Mouse (Mus musculus): ENCODE measurements at regions not wholly inside any gene's neighbourhood (a gene's known extent, or its start where the extent isn't known, plus 50 kb on each side); places are given as distances from the start of the nearest gene placed in this dataset.

DNA sequence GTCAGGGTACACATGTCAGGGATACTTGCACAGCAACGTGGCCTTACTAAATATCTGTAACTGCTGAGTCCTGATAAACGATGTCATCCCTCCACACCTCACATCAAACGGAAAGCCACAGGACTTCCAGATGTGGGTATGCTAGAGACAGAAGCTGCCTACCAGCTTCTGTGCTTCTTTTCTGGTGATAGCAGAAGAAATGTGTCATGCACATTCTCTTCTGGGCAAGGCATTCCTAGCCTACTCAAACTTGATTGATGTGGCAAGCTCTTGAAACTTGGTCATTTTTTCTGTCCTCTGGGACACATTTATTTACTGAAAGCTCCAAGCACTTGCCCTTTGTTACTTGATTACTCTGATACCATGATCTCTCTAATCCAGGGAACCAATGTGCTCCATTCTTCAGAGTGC is 282.8 kb upstream of the Gm9747 start:
- DNase-seq, result no peak

- DNase-seq, result no peak
Measured at GRCm38 (mm10) chr1:81950853-81951252, 282.1 kb upstream of the Gm9747 start.

DNA sequence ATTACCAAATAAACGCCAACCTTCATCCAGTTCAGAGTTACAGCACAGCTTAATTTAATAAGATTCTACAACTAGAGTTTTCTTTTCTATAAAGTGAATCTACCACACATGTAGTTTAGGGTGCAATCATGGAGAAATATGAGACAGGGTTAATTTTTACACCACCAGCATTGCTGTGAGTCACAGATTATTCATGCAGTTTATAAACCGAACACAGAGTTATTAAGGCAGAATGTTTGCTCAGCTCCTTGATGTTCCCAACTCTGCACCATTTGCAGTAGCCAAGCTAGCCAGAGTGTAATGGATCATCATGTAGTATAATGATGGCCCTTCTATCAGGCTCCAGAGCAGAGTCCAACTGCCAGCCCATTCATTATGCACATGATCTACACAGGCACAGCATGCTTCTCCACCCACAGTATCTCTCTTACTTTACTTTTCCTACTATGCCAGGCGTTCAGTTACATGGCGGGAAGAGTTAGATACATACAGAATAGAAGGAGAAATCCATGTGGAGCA is 281.4 kb upstream of the Gm9747 start:
- DNase-seq, result no peak

GRCm38 (mm10) chr1:81952095-81952494 is 280.8 kb upstream of the Gm9747 start:
- no peak for DNase-seq

DNA sequence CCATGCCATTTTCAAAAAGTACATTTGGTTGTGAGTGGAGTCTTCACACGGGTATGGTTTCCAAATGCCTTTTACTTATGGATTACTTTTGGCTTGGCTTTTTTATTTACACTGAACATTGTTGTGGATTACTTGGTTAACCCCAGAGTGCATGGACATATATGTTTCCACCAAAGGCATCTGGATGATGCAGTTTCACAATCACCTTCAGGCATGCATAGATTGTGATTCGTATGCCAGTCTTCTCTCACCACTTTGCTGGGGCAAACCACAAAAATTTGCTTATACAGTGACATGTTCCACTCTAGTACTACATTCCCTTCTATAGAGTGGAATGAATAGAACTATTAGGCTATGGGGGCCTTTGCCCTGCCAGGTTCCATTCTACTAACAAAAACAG is 278.4 kb upstream of the Gm9747 start:
- no peak for DNase-seq

DNA sequence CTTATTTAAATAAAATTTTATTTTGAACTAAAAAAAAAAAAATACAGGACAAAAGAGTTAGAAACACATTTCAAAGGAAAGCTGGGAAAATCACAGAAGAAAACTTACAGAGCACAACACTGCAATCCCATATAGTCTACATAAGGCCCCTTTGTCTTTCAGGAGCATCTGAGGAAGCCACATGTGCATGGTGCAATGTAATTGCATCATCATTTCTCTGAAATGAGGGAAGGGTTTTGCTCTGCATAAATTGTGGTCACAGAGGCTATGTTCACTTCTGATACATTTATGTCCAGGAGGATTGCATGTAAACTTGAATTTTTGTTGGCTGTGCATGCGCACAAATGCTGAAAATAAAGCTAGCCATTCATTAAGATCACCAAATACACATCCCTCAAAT is 265.9 kb upstream of the Gm9747 start:
- DNase-seq, result no peak

DNA sequence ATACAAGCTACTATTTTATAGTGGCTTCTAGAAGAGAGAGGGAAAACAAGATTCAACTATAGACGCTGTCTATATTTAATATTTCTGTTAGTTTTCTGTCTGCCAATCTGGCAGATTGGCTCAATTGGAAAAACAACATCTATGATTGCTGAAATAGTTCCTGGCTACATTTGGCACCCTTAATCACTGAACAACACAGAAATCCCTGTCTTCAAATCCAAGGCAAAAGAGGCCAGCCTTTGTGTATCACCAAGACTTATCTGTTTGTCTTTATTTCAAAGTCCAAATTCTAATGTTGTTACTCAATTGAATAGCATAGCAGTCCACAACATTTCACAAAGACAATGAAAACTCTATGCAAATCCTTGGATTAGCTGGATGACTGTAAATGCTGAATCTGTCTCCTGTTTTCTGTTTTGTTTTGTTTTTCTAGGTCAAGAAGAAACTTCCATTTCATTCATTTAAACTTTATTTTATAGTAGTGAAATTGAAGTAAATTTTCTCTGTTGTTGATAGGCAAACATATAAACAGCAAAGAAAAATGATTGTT is 265.1 kb upstream of the Gm9747 start:
- no peak for DNase-seq

DNA sequence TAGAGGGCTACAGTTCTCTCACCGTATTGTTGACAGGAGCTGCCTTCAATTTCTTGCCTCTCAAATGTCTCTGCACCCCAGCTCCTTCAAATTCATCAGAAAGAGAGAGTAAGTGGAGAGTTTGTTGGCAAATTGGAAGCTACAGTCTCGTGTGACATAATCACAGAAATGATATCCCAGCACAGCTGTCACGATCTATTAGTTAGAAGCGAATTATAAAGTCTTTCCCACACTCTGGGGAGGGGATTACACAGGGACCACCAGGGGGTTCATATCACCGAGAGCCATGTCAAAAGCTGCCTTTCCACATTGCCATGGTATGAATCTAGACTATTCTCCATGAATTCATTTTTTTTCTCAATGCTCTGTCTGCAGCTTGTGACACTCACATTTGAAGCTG is 260.3 kb upstream of the Gm9747 start:
- DNase-seq, result no peak

- no peak for DNase-seq
Measured at GRCm38 (mm10) chr1:81973481-81973880, 259.4 kb upstream of the Gm9747 start.

DNA sequence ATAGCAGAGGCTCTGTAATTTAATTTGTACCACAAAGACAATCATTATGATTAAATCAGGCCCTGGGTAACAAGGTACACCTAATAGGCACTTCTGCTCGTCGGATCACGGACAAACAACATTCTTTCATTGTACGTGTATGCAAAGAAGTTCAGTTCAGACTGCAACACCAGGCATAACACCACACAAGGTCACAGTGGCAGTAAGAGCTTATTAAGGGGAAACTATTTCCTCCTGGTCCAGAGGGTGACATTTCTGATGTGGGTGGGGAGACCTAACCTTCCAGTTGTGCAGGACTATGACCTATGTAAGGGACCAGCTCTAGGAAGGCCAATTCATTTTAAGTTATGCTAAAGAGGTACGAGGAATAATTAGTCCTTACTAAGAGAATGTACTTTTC is 225.0 kb upstream of the Gm9747 start:
- no peak for DNase-seq

GRCm38 (mm10) chr1:82008805-82009204 is 224.1 kb upstream of the Gm9747 start:
- DNase-seq, result no peak

DNA sequence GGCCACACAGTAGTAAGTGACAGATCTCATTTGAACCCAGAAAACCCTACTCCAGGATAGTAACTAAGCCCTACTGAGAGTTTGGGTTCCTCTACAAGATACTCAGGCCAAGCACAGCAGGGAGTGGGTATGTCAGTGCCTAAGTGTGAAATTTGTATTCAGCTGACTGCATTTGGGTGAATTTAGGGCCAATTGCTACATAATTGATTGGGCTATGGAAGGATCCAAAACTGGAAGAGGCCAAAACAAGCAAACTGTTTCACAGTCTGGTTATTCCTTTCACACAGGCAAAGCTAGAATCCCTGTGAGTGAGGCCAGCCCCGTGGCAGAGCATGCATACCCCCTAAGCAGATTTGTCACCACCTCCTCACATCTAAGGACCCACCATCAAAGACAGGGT is 221.9 kb upstream of the Gm9747 start:
- no peak for DNase-seq

DNA sequence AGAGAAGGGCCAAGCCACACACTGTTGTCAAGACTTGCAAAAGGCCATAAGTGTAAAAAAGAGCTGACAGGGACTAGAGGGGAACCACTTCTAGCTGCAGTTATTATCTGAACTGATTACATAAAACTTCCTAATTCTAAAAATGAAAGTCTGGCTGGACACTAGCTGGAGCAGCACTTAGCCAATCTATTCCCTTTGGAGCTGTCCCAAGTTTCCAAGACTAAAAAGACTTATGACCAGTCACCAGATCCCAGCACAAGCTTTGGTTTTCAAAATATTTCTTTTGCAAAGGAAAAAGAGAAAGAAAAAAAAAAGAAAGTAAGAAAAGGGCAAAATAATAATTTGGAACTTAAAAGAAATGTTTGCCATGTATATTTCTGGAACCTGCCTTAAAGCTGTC is 217.6 kb upstream of the Gm9747 start:
- no peak for DNase-seq

DNA sequence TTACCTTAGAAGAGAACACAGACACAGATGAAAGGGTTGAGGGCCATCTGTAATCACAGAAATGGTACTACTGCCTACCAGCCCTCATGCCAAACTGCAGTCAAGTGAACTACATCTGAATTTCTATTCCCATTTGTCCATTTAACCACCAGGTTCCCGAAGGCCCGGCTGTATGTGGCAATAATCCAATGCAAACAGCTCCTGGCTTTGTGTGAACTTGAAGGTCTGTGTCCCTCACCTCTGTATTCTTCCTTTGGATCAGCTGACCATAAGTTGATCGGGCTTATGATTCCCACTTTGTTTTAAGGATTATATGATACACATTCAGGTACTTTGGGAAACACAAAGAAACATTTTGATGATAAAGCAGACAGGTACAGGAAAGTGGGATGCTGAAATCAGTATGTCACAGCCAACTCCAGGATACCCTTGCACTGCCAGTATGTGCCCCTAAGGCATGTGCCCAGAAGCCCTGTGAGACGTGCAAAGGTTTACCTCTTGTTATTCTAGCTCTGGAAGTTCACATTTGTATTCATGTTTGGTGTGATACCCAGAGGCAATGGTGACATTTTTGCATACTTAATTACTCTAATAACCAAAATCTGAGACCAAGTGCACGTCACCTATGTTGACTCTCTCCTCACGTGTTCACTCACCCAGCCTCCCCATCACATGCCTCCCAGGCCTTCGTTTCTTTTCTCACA is 214.1 kb upstream of the Gm9747 start:
- no peak for DNase-seq

GRCm38 (mm10) chr1:82027761-82028160 is 205.2 kb upstream of the Gm9747 start:
- DNase-seq, result no peak

GRCm38 (mm10) chr1:82031130-82031529 is 201.8 kb upstream of the Gm9747 start:
- DNase-seq, result no peak

DNA sequence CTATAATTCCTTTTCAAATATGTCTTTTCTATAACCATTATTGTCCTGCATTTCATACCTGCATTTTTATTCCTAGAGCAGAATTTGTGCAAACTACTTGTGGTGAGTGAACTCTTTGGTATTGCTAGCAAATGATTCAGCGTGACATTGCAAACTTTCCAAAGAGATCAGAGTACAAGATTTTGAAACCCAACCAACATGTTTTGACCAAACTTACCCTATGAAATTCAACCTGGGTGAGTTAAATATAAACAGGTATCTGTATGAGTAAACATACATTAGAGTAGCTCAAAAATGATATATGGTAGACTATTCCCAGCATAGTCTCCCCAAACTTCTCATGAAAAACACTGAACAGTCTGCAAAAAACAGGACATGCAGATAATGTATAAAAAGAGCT is 200.5 kb upstream of the Gm9747 start:
- DNase-seq, result no peak

DNA sequence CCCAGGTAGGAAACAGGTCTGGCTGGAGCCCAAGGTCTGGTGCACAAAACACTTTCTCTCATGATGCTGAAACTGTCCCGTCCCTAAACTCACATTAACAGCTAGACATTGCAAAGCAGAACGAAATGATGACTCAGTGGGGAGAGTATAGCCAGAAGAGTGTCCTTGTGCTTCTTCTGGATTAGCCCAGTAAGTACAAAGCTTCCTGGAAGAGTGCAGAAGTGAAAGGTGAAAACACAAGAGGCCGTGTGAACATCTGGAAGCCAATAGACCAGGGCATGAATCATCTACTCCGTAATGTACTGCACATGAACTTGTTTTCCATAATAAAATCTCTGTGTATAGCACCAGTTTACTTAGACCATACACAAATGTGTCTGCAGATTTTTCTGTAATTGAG is 194.7 kb upstream of the Gm9747 start:
- no peak for DNase-seq

DNA sequence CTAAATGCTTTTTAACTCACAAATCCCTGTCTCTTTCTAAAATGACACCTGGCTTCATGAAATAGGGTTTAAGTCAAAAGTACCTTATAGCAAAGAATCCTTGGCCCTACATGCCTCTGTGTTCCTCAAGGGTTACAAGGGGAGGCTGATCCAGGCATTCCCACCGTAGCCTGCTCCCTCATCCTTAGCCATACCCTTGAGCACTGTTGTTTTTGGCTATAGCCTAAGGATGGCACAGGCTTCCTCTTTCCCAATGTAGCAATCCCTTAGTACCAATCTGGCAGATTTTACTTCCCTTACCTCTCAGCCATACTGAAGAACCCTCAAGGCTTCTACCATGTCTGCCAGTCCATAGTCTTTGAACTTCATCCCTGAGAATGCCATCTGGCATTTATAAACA is 194.2 kb upstream of the Gm9747 start:
- DNase-seq, result no peak

GRCm38 (mm10) chr1:82041286-82042050 is 191.4 kb upstream of the Gm9747 start:
- no peak for DNase-seq

DNA sequence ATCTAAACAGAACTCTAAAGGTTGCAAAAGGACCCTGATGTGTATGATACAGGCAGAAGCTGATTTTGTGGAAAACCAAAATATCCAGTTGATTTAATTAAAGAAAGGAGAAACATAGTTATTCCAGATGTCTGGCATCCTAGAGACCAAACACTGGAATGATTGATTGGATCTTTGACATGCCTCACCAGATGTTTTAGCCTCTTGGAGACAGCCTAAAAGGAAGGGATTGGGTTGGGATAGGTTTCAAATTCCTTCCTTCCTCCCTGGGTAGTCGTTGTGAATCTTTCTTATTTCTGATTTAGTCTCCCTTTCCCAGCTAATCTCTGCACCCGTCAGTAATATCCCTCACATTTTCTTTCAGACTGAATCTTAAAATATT is 190.9 kb upstream of the Gm9747 start:
- DNase-seq, result no peak

DNA sequence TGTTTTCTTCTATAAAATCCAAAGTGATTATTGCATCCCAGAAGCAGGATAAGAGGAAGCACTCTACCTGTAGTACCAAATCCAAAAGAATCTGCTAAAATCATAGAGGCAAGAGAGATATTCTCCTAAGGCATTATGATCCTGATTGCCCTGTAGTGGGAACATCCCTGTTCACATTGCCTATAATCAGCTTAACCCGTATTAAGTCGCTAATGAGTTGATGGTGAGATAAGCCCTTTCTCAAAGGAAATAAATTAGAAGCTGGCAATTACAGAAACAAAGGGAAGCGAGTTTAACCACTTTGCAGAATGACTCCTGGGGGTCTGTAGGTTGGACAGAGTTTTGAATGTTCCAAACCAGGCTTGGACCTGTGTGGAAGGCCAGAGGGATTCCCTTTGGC is 190.4 kb upstream of the Gm9747 start:
- no peak for DNase-seq

GRCm38 (mm10) chr1:82066291-82066690 is 166.6 kb upstream of the Gm9747 start:
- DNase-seq, result no peak

GRCm38 (mm10) chr1:82068571-82068970 is 164.3 kb upstream of the Gm9747 start:
- no peak for DNase-seq
